Mouse (Mus musculus): ENCODE measurements at regions not wholly inside any gene's neighbourhood (a gene's known extent, or its start where the extent isn't known, plus 50 kb on each side); places are given as distances from the start of the nearest gene placed in this dataset.
"Not testable (repeated sequence)": the region's sequence is repeated elsewhere in the genome, so short reads cannot be mapped to it uniquely, and the experiment has no call there.

GRCm38 (mm10) chr8:35075971-35076370 lies 689.6 kb upstream of the Gm19410 start:
- no peaks in the 10 kb centered on the region for H3K36me3 ChIP-seq (ENCODE audit: insufficient read depth, low read length)
- no peaks in the 10 kb centered on the region for H3K9me3 ChIP-seq (replicated peaks; ENCODE audit: low read length)
- H3K9ac ChIP-seq (ENCODE audit: low read depth, low read length) = no peak overlapping the region
- TF ChIP-seq CTCF (IDR thresholded peaks at IDR 0.05; ENCODE audit: low read depth) = no peak
- H3K27ac ChIP-seq = no peak overlapping the region
- no peaks in the 10 kb centered on the region for H3K4me1 ChIP-seq (replicated peaks; ENCODE audit: insufficient read depth, low read length)
- no peak overlapping the region for H3K4me2 ChIP-seq (ENCODE audit: low read length)
- ATAC-seq (replicated peaks; ENCODE audit: low FRiP score, low read depth) (no peak), DNase-seq (ENCODE audit: low spot score) (no peak)
- WGBS = 59% methylated on average over 10 of the region's 10 CpGs
- no peak overlapping the region for H3K4me3 ChIP-seq (replicated peaks; ENCODE audit: low read depth, low read length)
- H3K27me3 ChIP-seq (ENCODE audit: insufficient read depth, low read length) = no peaks in the 10 kb centered on the region

- no peak for ATAC-seq (replicated peaks; ENCODE audit: low FRiP score, low read depth)
- Histone ChIP-seq H3K36me3 (ENCODE audit: insufficient read depth, low read length) (no peaks in the 10 kb centered on the region), H3K4me3 (replicated peaks; ENCODE audit: low read depth, low read length) (no peak overlapping the region), H3K4me1 (replicated peaks; ENCODE audit: insufficient read depth, low read length) (no peaks in the 10 kb centered on the region), H3K9ac (ENCODE audit: low read depth, low read length) (no peak overlapping the region), H3K9me3 (replicated peaks; ENCODE audit: low read length) (no peaks in the 10 kb centered on the region), H3K4me2 (ENCODE audit: low read length) (no peak overlapping the region), H3K27me3 (ENCODE audit: insufficient read depth, low read length) (no peaks in the 10 kb centered on the region), H3K27ac (no peak overlapping the region)
- no peak for DNase-seq (ENCODE audit: low spot score)
- 44% methylated on average over 1 of the region's 1 CpGs for WGBS
- no peak for TF ChIP-seq CTCF (IDR thresholded peaks at IDR 0.05; ENCODE audit: low read depth)
Measured at GRCm38 (mm10) chr8:35083161-35083560, 682.4 kb upstream of the Gm19410 start.

- TF ChIP-seq CTCF (IDR thresholded peaks at IDR 0.05; ENCODE audit: low read depth) = no peak
- no peak overlapping the region for H3K27ac ChIP-seq
- no peak overlapping the region for H3K4me3 ChIP-seq (replicated peaks; ENCODE audit: low read depth, low read length)
- H3K36me3 ChIP-seq (ENCODE audit: insufficient read depth, low read length) = no peaks in the 10 kb centered on the region
- no peaks in the 10 kb centered on the region for H3K9me3 ChIP-seq (replicated peaks; ENCODE audit: low read length)
- no peak for DNase-seq (ENCODE audit: low spot score)
- no peak overlapping the region for H3K9ac ChIP-seq (ENCODE audit: low read depth, low read length)
- no peak overlapping the region for H3K4me2 ChIP-seq (ENCODE audit: low read length)
- no peak for ATAC-seq (replicated peaks; ENCODE audit: low FRiP score, low read depth)
- no peaks in the 10 kb centered on the region for H3K27me3 ChIP-seq (ENCODE audit: insufficient read depth, low read length)
- WGBS = 82% methylated on average over 2 of the region's 2 CpGs
- no peaks in the 10 kb centered on the region for H3K4me1 ChIP-seq (replicated peaks; ENCODE audit: insufficient read depth, low read length)
Measured at GRCm38 (mm10) chr8:35087070-35087469, 678.5 kb upstream of the Gm19410 start.

- ATAC-seq (replicated peaks; ENCODE audit: low FRiP score, low read depth) (no peak), DNase-seq (ENCODE audit: low spot score) (no peak)
- no peak overlapping the region for H3K27ac ChIP-seq
- H3K9me3 ChIP-seq (replicated peaks; ENCODE audit: low read length) = no peaks in the 10 kb centered on the region
- no peak overlapping the region for H3K4me3 ChIP-seq (replicated peaks; ENCODE audit: low read depth, low read length)
- no peak overlapping the region for H3K9ac ChIP-seq (ENCODE audit: low read depth, low read length)
- TF ChIP-seq CTCF (IDR thresholded peaks at IDR 0.05; ENCODE audit: low read depth) = no peak
- no peak overlapping the region for H3K4me2 ChIP-seq (ENCODE audit: low read length)
- H3K4me1 ChIP-seq (replicated peaks; ENCODE audit: insufficient read depth, low read length) = no peaks in the 10 kb centered on the region
- H3K27me3 ChIP-seq (ENCODE audit: insufficient read depth, low read length) = no peaks in the 10 kb centered on the region
- WGBS = 84% methylated on average over 18 of the region's 18 CpGs
- H3K36me3 ChIP-seq (ENCODE audit: insufficient read depth, low read length) = no peaks in the 10 kb centered on the region
Measured at GRCm38 (mm10) chr8:35088380-35089244, 677.0 kb upstream of the Gm19410 start.

- no peak overlapping the region for H3K4me3 ChIP-seq (replicated peaks; ENCODE audit: low read depth, low read length)
- 88% methylated on average over 8 of the region's 8 CpGs for WGBS
- no peak for TF ChIP-seq CTCF (IDR thresholded peaks at IDR 0.05; ENCODE audit: low read depth)
Measured at GRCm38 (mm10) chr8:35089519-35089918, 676.1 kb upstream of the Gm19410 start.

GRCm38 (mm10) chr8:35101701-35102100 lies 663.9 kb upstream of the Gm19410 start:
- WGBS = 84% methylated on average over 5 of the region's 5 CpGs
- TF ChIP-seq CTCF (IDR thresholded peaks at IDR 0.05; ENCODE audit: low read depth) = no peak
- Histone ChIP-seq H3K4me2 (ENCODE audit: low read length) (no peak overlapping the region), H3K27me3 (ENCODE audit: insufficient read depth, low read length) (no peaks in the 10 kb centered on the region), H3K4me3 (replicated peaks; ENCODE audit: low read depth, low read length) (no peak overlapping the region), H3K9ac (ENCODE audit: low read depth, low read length) (no peak overlapping the region), H3K27ac (no peak overlapping the region), H3K36me3 (ENCODE audit: insufficient read depth, low read length) (no peaks in the 10 kb centered on the region), H3K4me1 (replicated peaks; ENCODE audit: insufficient read depth, low read length) (no peaks in the 10 kb centered on the region), H3K9me3 (replicated peaks; ENCODE audit: low read length) (no peaks in the 10 kb centered on the region)
- DNase-seq (ENCODE audit: low spot score) (no peak), ATAC-seq (replicated peaks; ENCODE audit: low FRiP score, low read depth) (no peak)

More at GRCm38 (mm10) chr8:35089519-35089918, 676.1 kb upstream of the Gm19410 start:
- H3K9ac ChIP-seq (ENCODE audit: low read depth, low read length) = no peak overlapping the region
- no peak for ATAC-seq (replicated peaks; ENCODE audit: low FRiP score, low read depth)
- no peak overlapping the region for H3K4me2 ChIP-seq (ENCODE audit: low read length)
- no peaks in the 10 kb centered on the region for H3K4me1 ChIP-seq (replicated peaks; ENCODE audit: insufficient read depth, low read length)
- H3K27ac ChIP-seq = no peak overlapping the region
- no peaks in the 10 kb centered on the region for H3K27me3 ChIP-seq (ENCODE audit: insufficient read depth, low read length)
- no peaks in the 10 kb centered on the region for H3K36me3 ChIP-seq (ENCODE audit: insufficient read depth, low read length)
- H3K9me3 ChIP-seq (replicated peaks; ENCODE audit: low read length) = no peaks in the 10 kb centered on the region
- no peak for DNase-seq (ENCODE audit: low spot score)

GRCm38 (mm10) chr8:35102102-35102501 lies 663.5 kb upstream of the Gm19410 start:
- not testable (repeated sequence) for H3K36me3 ChIP-seq (ENCODE audit: insufficient read depth, low read length); H3K9ac ChIP-seq (ENCODE audit: low read depth, low read length); ATAC-seq (replicated peaks; ENCODE audit: low FRiP score, low read depth); H3K27ac ChIP-seq; DNase-seq (ENCODE audit: low spot score); H3K4me1 ChIP-seq (replicated peaks; ENCODE audit: insufficient read depth, low read length); H3K4me3 ChIP-seq (replicated peaks; ENCODE audit: low read depth, low read length); H3K4me2 ChIP-seq (ENCODE audit: low read length); H3K9me3 ChIP-seq (replicated peaks; ENCODE audit: low read length); H3K27me3 ChIP-seq (ENCODE audit: insufficient read depth, low read length)
- 85% methylated on average over 3 of the region's 3 CpGs for WGBS

- H3K4me1 ChIP-seq (replicated peaks; ENCODE audit: insufficient read depth, low read length); H3K9me3 ChIP-seq (replicated peaks; ENCODE audit: low read length); H3K27ac ChIP-seq; H3K27me3 ChIP-seq (ENCODE audit: insufficient read depth, low read length); H3K9ac ChIP-seq (ENCODE audit: low read depth, low read length); H3K4me2 ChIP-seq (ENCODE audit: low read length); H3K36me3 ChIP-seq (ENCODE audit: insufficient read depth, low read length); H3K4me3 ChIP-seq (replicated peaks; ENCODE audit: low read depth, low read length); DNase-seq (ENCODE audit: low spot score); ATAC-seq (replicated peaks; ENCODE audit: low FRiP score, low read depth): not testable (repeated sequence)
Measured at GRCm38 (mm10) chr8:35104465-35104876, 661.1 kb upstream of the Gm19410 start.
